Mouse (Mus musculus): ENCODE data around the gene Fam13a. TPM values are rescaled to one million over a fixed set of nuclear protein-coding genes. Genes with fewer than 3 reads are reported as not detected.

Fam13a gene
- polyA plus RNA-seq, 1 experiment from 2014 or later, result 3.8 TPM

DNA sequence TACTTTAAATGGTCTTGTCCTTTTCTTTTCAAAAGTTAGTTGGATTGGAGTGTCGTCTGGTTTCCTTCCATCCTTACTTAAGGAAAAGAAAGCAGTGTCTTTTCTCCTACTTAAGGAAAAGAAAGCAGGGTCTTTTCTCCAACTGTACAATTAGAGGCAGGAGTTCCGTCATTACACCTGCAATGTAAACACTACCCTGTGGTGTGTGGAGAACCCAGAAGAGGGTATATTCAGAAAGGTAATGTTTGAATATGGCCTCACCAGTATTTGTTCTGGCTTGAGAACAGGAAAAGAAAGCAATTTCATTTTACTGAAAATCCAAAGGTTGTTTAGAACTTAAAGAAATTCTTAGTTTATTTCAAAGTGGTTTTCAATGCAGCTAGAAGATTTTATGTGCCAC is 9.6 kb downstream of the Fam13a start:
- 88% methylated on average over 2 of the region's 2 CpGs for WGBS
- H3K9me3 ChIP-seq (ENCODE audit: control insufficient read depth, low read length), result no peaks in the 10 kb centered on the region
- no peak overlapping the region for H3K9ac ChIP-seq (ENCODE audit: low read length)
- no peak overlapping the region for H3K27ac ChIP-seq (ENCODE audit: low read depth, low read length)
- no peak for DNase-seq (ENCODE audit: low spot score, missing footprints)
- no peak overlapping the region for H3K4me2 ChIP-seq
- H3K36me3 ChIP-seq (ENCODE audit: control insufficient read depth, insufficient read depth, low read length), result no peaks in the 10 kb centered on the region
- ATAC-seq (ENCODE audit: low FRiP score), result no peak
- no peaks in the 10 kb centered on the region for H3K4me1 ChIP-seq (ENCODE audit: control insufficient read depth, insufficient read depth, low read length)
- no peak overlapping the region for H3K4me3 ChIP-seq (ENCODE audit: low read depth, low read length)
- H3K27me3 ChIP-seq (ENCODE audit: control insufficient read depth, insufficient read depth, low read length), result no peaks in the 10 kb centered on the region

DNA sequence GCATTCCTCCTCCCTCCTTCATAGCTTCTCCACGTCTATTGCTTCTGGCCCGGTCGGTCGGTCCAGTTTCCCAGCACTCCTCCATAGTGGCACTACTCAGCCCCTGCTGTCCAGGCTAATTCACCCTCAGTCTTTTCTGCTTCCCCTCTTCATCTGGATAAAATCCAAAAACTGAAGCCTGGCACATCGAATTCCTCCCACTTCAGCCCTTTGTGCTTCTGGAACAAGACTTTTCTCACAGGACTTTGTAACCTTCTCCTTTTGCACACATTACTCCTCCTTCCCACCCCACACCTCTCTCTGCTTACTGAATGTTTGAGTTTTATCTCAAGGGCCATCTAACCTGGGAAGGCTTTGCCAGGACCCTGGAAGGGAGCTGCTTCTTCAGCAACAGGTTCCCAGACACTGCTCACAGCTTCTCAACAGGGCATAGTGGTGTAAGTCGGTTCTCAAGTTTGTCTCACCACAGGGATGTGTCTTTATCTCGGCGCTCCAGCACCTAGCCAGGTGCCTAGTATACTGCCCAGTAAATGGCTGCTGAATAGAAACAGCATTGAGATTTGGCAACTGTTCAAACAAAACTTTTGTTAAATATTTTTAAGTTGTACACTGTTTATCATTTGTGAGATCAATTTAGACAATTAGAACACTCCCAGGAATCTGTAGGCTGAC is 10.1 kb downstream of the Fam13a start:
- no peaks in the 10 kb centered on the region for H3K9me3 ChIP-seq (ENCODE audit: control insufficient read depth, low read length)
- WGBS, result 87% methylated on average over 8 of the region's 8 CpGs
- ATAC-seq (ENCODE audit: low FRiP score), result no peak

GRCm38 (mm10) chr6:59010792-59011191 is 13.6 kb downstream of the Fam13a start:
- WGBS, result 86% methylated on average over 3 of the region's 3 CpGs
- H3K27me3 ChIP-seq (ENCODE audit: control insufficient read depth, insufficient read depth, low read length), result no peaks in the 10 kb centered on the region
- no peaks in the 10 kb centered on the region for H3K9me3 ChIP-seq (ENCODE audit: control insufficient read depth, low read length)
- ATAC-seq (ENCODE audit: low FRiP score), result no peak
- H3K4me1 ChIP-seq (ENCODE audit: control insufficient read depth, insufficient read depth, low read length), result no peaks in the 10 kb centered on the region
- H3K9ac ChIP-seq (ENCODE audit: low read length), result no peak overlapping the region
- DNase-seq (ENCODE audit: low spot score, missing footprints), result no peak
- H3K4me3 ChIP-seq (ENCODE audit: low read depth, low read length), result no peak overlapping the region
- no peak overlapping the region for H3K27ac ChIP-seq (ENCODE audit: low read depth, low read length)
- H3K4me2 ChIP-seq, result no peak overlapping the region
- H3K36me3 ChIP-seq (ENCODE audit: control insufficient read depth, insufficient read depth, low read length), result no peaks in the 10 kb centered on the region

More for the DNA sequence above, 10.1 kb downstream of the Fam13a start:
- no peaks in the 10 kb centered on the region for H3K4me1 ChIP-seq (ENCODE audit: control insufficient read depth, insufficient read depth, low read length)
- no peaks in the 10 kb centered on the region for H3K36me3 ChIP-seq (ENCODE audit: control insufficient read depth, insufficient read depth, low read length)
- no peak overlapping the region for H3K9ac ChIP-seq (ENCODE audit: low read length)
- no peak overlapping the region for H3K27ac ChIP-seq (ENCODE audit: low read depth, low read length)
- no peak overlapping the region for H3K4me2 ChIP-seq
- H3K4me3 ChIP-seq (ENCODE audit: low read depth, low read length), result no peak overlapping the region
- DNase-seq (ENCODE audit: low spot score, missing footprints), result no peak
- H3K27me3 ChIP-seq (ENCODE audit: control insufficient read depth, insufficient read depth, low read length), result no peaks in the 10 kb centered on the region

DNA sequence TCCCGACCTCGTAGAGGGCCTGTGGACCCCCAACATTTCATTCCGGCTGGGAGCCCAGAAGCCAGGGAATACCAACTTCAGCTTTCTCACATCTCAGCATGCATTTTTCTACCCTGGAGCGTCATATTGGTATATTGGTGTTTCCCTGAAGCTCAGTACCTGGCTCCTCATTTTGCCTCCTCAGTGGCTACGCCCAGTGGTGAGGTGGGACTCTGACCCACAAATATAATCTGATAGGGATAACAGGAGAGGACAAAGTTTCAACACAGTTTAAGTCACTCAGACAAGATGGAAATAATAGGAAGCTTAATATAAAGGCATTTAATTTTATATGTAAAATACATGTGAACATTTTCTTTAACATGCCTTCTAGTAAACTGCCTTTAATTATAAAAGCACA is 19.7 kb downstream of the Fam13a start:
- Histone ChIP-seq H3K4me2 (no peak overlapping the region), H3K27me3 (ENCODE audit: control insufficient read depth, insufficient read depth, low read length) (no peaks in the 10 kb centered on the region), H3K36me3 (ENCODE audit: control insufficient read depth, insufficient read depth, low read length) (no peaks in the 10 kb centered on the region), H3K9me3 (ENCODE audit: control insufficient read depth, low read length) (no peaks in the 10 kb centered on the region), H3K27ac (ENCODE audit: low read depth, low read length) (no peak overlapping the region), H3K9ac (ENCODE audit: low read length) (no peak overlapping the region), H3K4me1 (ENCODE audit: control insufficient read depth, insufficient read depth, low read length) (no peaks in the 10 kb centered on the region), H3K4me3 (ENCODE audit: low read depth, low read length) (no peak overlapping the region)
- no peak for ATAC-seq (ENCODE audit: low FRiP score)
- no peak for DNase-seq (ENCODE audit: low spot score, missing footprints)
- 91% methylated on average over 5 of the region's 5 CpGs for WGBS

DNA sequence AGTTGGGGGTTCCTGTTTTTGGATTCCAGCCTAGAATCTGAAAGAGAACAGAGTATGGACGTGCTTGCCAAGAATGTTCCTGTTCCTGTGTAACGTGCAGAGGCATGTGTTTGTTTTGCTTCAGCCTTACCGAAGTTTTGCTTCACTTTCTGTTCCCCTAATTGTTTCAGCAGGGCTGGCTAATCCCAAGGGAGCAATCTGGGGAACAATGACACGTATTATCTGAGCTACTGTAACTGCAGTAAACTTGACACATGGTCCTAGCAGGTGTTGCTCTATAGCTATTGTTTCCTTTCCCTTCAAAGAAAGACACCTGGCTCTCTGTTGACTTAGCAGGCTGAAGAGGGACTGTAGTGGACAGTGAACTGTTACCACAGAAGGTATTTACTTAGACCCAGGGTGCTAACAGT is 25.3 kb downstream of the Fam13a start:
- Histone ChIP-seq H3K27ac (ENCODE audit: low read depth, low read length) (no peak overlapping the region), H3K4me1 (ENCODE audit: control insufficient read depth, insufficient read depth, low read length) (no peaks in the 10 kb centered on the region), H3K9me3 (ENCODE audit: control insufficient read depth, low read length) (no peaks in the 10 kb centered on the region), H3K4me3 (ENCODE audit: low read depth, low read length) (no peak overlapping the region), H3K36me3 (ENCODE audit: control insufficient read depth, insufficient read depth, low read length) (no peaks in the 10 kb centered on the region), H3K9ac (ENCODE audit: low read length) (no peak overlapping the region), H3K4me2 (no peak overlapping the region), H3K27me3 (ENCODE audit: control insufficient read depth, insufficient read depth, low read length) (no peaks in the 10 kb centered on the region)
- ATAC-seq (ENCODE audit: low FRiP score) (no peak), DNase-seq (ENCODE audit: low spot score, missing footprints) (no peak)
- WGBS, result 48% methylated on average over 4 of the region's 4 CpGs

DNA sequence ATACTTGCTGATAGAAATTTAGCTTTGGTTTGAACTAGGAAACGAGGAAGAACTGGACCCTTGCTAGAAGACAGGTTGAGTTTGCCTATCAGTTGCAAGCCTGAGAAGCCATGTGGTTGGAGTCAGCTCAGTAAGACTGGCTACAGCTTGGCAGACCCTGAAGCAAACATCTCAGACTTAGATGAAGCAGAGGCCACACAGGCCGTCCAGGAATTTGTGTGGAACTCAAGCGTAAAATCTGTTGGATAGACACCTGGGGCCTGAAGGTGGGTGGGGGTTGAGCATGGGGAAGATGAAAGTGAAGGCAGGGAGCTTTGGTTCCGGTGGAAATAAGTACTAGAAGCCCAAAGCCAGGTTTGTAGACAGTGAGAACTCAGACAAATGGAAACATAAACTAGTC is 25.8 kb downstream of the Fam13a start:
- H3K9ac ChIP-seq (ENCODE audit: low read length), result no peak overlapping the region
- 71% methylated on average over 4 of the region's 4 CpGs for WGBS
- no peaks in the 10 kb centered on the region for H3K9me3 ChIP-seq (ENCODE audit: control insufficient read depth, low read length)
- no peaks in the 10 kb centered on the region for H3K27me3 ChIP-seq (ENCODE audit: control insufficient read depth, insufficient read depth, low read length)
- no peak for ATAC-seq (ENCODE audit: low FRiP score)
- H3K4me3 ChIP-seq (ENCODE audit: low read depth, low read length), result no peak overlapping the region
- H3K4me2 ChIP-seq, result no peak overlapping the region
- no peak for DNase-seq (ENCODE audit: low spot score, missing footprints)
- no peak overlapping the region for H3K27ac ChIP-seq (ENCODE audit: low read depth, low read length)
- no peaks in the 10 kb centered on the region for H3K36me3 ChIP-seq (ENCODE audit: control insufficient read depth, insufficient read depth, low read length)
- H3K4me1 ChIP-seq (ENCODE audit: control insufficient read depth, insufficient read depth, low read length), result no peaks in the 10 kb centered on the region

GRCm38 (mm10) chr6:58989149-58989548 is 35.2 kb downstream of the Fam13a start:
- Histone ChIP-seq H3K36me3 (ENCODE audit: control insufficient read depth, insufficient read depth, low read length) (no peaks in the 10 kb centered on the region), H3K27me3 (ENCODE audit: control insufficient read depth, insufficient read depth, low read length) (no peaks in the 10 kb centered on the region), H3K9me3 (ENCODE audit: control insufficient read depth, low read length) (no peaks in the 10 kb centered on the region), H3K4me3 (ENCODE audit: low read depth, low read length) (no peak overlapping the region), H3K27ac (ENCODE audit: low read depth, low read length) (no peak overlapping the region), H3K4me1 (ENCODE audit: control insufficient read depth, insufficient read depth, low read length) (no peaks in the 10 kb centered on the region), H3K9ac (ENCODE audit: low read length) (no peak overlapping the region), H3K4me2 (no peak overlapping the region)
- DNase-seq (ENCODE audit: low spot score, missing footprints), result no peak
- 82% methylated on average over 3 of the region's 3 CpGs for WGBS
- ATAC-seq (ENCODE audit: low FRiP score), result no peak

DNA sequence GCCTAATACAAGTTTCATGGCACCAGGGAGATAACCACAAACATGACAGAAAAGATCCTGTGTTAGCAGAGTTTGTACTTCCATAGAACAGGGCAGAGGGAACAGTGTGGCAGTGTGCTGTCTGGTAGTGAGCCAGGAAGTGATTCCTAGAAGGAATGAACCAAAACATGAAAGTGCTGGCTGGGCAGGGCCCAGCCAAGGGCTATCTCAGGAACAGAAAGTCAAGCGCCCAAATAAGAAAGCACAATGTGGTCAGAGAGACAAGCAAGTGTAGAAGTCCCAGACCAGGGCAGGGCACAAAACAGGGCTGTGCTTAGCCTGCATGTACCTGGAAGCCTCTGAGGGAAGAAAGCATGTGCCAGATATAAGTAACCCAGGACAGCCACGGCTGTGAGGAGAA is 35.6 kb downstream of the Fam13a start:
- Histone ChIP-seq H3K27me3 (ENCODE audit: control insufficient read depth, insufficient read depth, low read length) (no peaks in the 10 kb centered on the region), H3K4me3 (ENCODE audit: low read depth, low read length) (no peak overlapping the region), H3K4me2 (no peak overlapping the region), H3K36me3 (ENCODE audit: control insufficient read depth, insufficient read depth, low read length) (no peaks in the 10 kb centered on the region), H3K27ac (ENCODE audit: low read depth, low read length) (no peak overlapping the region), H3K9ac (ENCODE audit: low read length) (no peak overlapping the region), H3K4me1 (ENCODE audit: control insufficient read depth, insufficient read depth, low read length) (no peaks in the 10 kb centered on the region), H3K9me3 (ENCODE audit: control insufficient read depth, low read length) (no peaks in the 10 kb centered on the region)
- 94% methylated on average over 2 of the region's 2 CpGs for WGBS
- no peak for DNase-seq (ENCODE audit: low spot score, missing footprints)
- ATAC-seq (ENCODE audit: low FRiP score), result no peak

DNA sequence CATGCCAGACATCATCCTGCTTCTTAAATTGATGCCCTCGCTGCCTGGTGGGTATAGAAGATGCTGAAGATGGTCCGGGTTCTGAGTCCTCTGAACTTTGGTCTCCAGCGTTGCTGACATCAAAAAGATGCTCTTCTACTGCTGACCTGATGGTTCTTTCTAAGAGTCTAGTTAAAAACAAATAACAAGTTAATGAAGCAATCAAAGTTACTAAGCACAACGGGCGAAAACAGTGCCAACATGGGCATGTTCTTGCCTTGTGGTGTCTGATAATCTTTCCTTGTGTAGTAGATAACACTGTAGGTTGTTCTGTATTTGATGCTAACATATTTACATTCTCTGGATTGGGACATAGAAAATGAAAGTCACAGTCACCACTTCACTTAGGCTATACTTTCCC is 37.2 kb downstream of the Fam13a start:
- Histone ChIP-seq H3K9ac (ENCODE audit: low read length) (no peak overlapping the region), H3K27me3 (ENCODE audit: control insufficient read depth, insufficient read depth, low read length) (no peaks in the 10 kb centered on the region), H3K4me2 (no peak overlapping the region), H3K4me3 (ENCODE audit: low read depth, low read length) (no peak overlapping the region), H3K4me1 (ENCODE audit: control insufficient read depth, insufficient read depth, low read length) (no peaks in the 10 kb centered on the region), H3K36me3 (ENCODE audit: control insufficient read depth, insufficient read depth, low read length) (no peaks in the 10 kb centered on the region), H3K9me3 (ENCODE audit: control insufficient read depth, low read length) (no peaks in the 10 kb centered on the region), H3K27ac (ENCODE audit: low read depth, low read length) (no peak overlapping the region)
- ATAC-seq (ENCODE audit: low FRiP score) (no peak), DNase-seq (ENCODE audit: low spot score, missing footprints) (no peak)
- 93% methylated on average over 5 of the region's 5 CpGs for WGBS
